8 mouse cellular contexts compared by ENCODE assay signal in the genomic region with DNA sequence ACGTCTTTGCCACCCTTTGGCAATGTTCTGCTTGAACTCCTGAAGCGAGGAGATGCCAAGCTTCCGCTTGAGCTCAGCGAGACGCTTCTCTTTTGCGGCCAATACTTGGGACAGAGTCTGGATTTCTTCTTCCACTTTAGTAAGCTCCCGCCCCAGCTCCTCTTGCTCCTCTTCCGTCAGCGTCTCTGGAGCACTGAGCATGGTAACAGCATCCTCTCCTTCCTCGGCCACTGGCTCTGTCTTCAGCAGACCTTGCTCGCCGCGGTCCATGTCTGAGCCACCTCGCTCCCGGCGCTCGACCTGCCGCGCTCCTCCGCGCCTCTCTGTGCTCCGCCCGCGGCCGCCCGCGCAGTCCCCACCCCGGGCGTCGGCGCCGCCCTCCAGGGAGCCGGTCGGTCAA. TPM values are rescaled to one million over a fixed set of nuclear protein-coding genes. Genes with fewer than 3 reads are reported as not detected.
DNase-seq lines count a peak whose midpoint lies in the region; ATAC-seq lines count a peak whose summit lies in the region.

No protein-coding gene starts in this region.

- H3K9ac ChIP-seq in embryonic facial prominence, embryonic 14.5 days (ENCODE audit: low read depth, low read length) = peak overlapping the region; percentile 54
- peak overlapping the region; percentile 57 for H3K9ac ChIP-seq in heart, embryonic 16.5 days (ENCODE audit: low read length)
- H3K9ac ChIP-seq in stomach, embryonic 16.5 days (ENCODE audit: low read length) = peak overlapping the region; percentile 69

- no peaks in the 10 kb centered on the region for H3K9me3 ChIP-seq in embryonic facial prominence, embryonic 14.5 days (ENCODE audit: control insufficient read depth, low read length)
- H3K9me3 ChIP-seq in heart, embryonic 16.5 days (replicated peaks; ENCODE audit: control insufficient read depth, low read length) = no peaks in the 10 kb centered on the region
- H3K9me3 ChIP-seq in megakaryocyte, embryonic 14.5 days = no peaks in the 10 kb centered on the region
- H3K9me3 ChIP-seq in stomach, embryonic 16.5 days (replicated peaks; ENCODE audit: control insufficient read depth, low read length) = no peaks in the 10 kb centered on the region

- peaks cover 6% of the 10 kb centered on the region; the same call in 1 of the 2 replicates for H3K4me1 ChIP-seq in embryonic facial prominence, embryonic 14.5 days (ENCODE audit: control insufficient read depth, insufficient read depth, low read length)
- peaks cover 4% of the 10 kb centered on the region for H3K4me1 ChIP-seq in heart, embryonic 16.5 days (ENCODE audit: control insufficient read depth, insufficient read depth, low read length)
- peaks cover 41% of the 10 kb centered on the region for H3K4me1 ChIP-seq in megakaryocyte, embryonic 14.5 days
- H3K4me1 ChIP-seq in stomach, embryonic 16.5 days (ENCODE audit: control insufficient read depth, insufficient read depth, low read length) = peaks cover 2% of the 10 kb centered on the region; the same call in 1 of the 2 replicates

- no peak for DNase-seq in cerebellum, adult 11 months
- peak; percentile 53 for DNase-seq in adrenal gland, postnatal 14 days
- peak; percentile 32 for DNase-seq in embryonic facial prominence, embryonic 14.5 days (ENCODE audit: low spot score)
- peak; percentile 36 to 54 for DNase-seq in kidney, postnatal 4 days

- peak overlapping the region; percentile 66 for H3K4me2 ChIP-seq in embryonic facial prominence, embryonic 14.5 days (ENCODE audit: low read depth, low read length)
- peak overlapping the region; percentile 63 for H3K4me2 ChIP-seq in heart, embryonic 16.5 days (ENCODE audit: low read depth, low read length)
- H3K4me2 ChIP-seq in stomach, embryonic 16.5 days (ENCODE audit: low read depth, low read length) = peak overlapping the region; percentile 66

- no peaks in the 10 kb centered on the region for H3K27me3 ChIP-seq in embryonic facial prominence, embryonic 14.5 days (replicated peaks; ENCODE audit: control insufficient read depth, insufficient read depth, low read length)
- no peaks in the 10 kb centered on the region for H3K27me3 ChIP-seq in heart, embryonic 16.5 days (ENCODE audit: control insufficient read depth, insufficient read depth, low read length)
- no peaks in the 10 kb centered on the region for H3K27me3 ChIP-seq in megakaryocyte, embryonic 14.5 days (replicated peaks)
- no peaks in the 10 kb centered on the region for H3K27me3 ChIP-seq in stomach, embryonic 16.5 days (ENCODE audit: control insufficient read depth, insufficient read depth, low read length)

- ATAC-seq in cerebellum, adult (ENCODE audit: insufficient number of reproducible peaks, low FRiP score, low TSS enrichment) = peak; percentile 76
- ATAC-seq in embryonic facial prominence, embryonic 14.5 days (ENCODE audit: low read depth) = peak; percentile 45
- peak; percentile 67 for ATAC-seq in heart, embryonic 16.5 days (replicated peaks; ENCODE audit: extremely low read depth, insufficient read depth, low FRiP score)
- peak; percentile 72 for ATAC-seq in stomach, embryonic 16.5 days (ENCODE audit: insufficient read depth, low FRiP score)

- peak overlapping the region; percentile 45 for H3K4me3 ChIP-seq in embryonic facial prominence, embryonic 14.5 days (ENCODE audit: low read depth, low read length)
- peak overlapping the region; percentile 54 for H3K4me3 ChIP-seq in heart, embryonic 16.5 days (ENCODE audit: low read length)
- peak overlapping the region; percentile 89 for H3K4me3 ChIP-seq in megakaryocyte, embryonic 14.5 days (replicated peaks)
- H3K4me3 ChIP-seq in stomach, embryonic 16.5 days (replicated peaks; ENCODE audit: low read length) = peak overlapping the region; percentile 53

- H3K36me3 ChIP-seq in embryonic facial prominence, embryonic 14.5 days (ENCODE audit: control insufficient read depth, insufficient read depth, low read length) = peaks cover 39% of the 10 kb centered on the region
- H3K36me3 ChIP-seq in heart, embryonic 16.5 days (ENCODE audit: control insufficient read depth, insufficient read depth) = peaks cover 13% of the 10 kb centered on the region
- peaks cover 56% of the 10 kb centered on the region for H3K36me3 ChIP-seq in megakaryocyte, embryonic 14.5 days (replicated peaks; ENCODE audit: low read length)
- peaks cover 6% of the 10 kb centered on the region for H3K36me3 ChIP-seq in stomach, embryonic 16.5 days (ENCODE audit: control insufficient read depth, insufficient read depth, low read length)

- H3K27ac ChIP-seq in embryonic facial prominence, embryonic 14.5 days (replicated peaks; ENCODE audit: low read depth, low read length) = no peak overlapping the region
- no peak overlapping the region for H3K27ac ChIP-seq in heart, embryonic 16.5 days (ENCODE audit: low read length)
- no peak overlapping the region for H3K27ac ChIP-seq in stomach, embryonic 16.5 days (ENCODE audit: low read length)

- WGBS in embryonic facial prominence, embryonic 14.5 days = 7% methylated on average over 34 of the region's 34 CpGs
- WGBS in heart, embryonic 16.5 days = 2% methylated on average over 34 of the region's 34 CpGs
- 4% methylated on average over 34 of the region's 34 CpGs for WGBS in stomach, embryonic 16.5 days

RNA-seq across cellular contexts. Expression of gene Abce1, which starts 31.0 kb away (rescaled TPM):
- total RNA-seq in adrenal gland, postnatal 14 days (2021) = 83.7 and 85.8 TPM in 2 replicates
- 77.8 and 87.4 TPM in 2 replicates for polyA plus RNA-seq in embryonic facial prominence, embryonic 14.5 days (2014; fragmentation: Nextera tagmentation; extraction: Ambion mirVana)
- polyA plus RNA-seq in heart, embryonic 16.5 days (2015; fragmentation: Nextera tagmentation; extraction: Ambion mirVana) = 63.2 and 70.2 TPM in 2 replicates
- 0.86 and 6.5 TPM in 2 replicates for polyA plus RNA-seq in megakaryocyte, embryonic 14.5 days (2012; ENCODE audit: insufficient read depth, low replicate concordance)
- 99.7 and 105 TPM in 2 replicates for polyA plus RNA-seq in stomach, embryonic 16.5 days (2015; fragmentation: Nextera tagmentation; extraction: Ambion mirVana)

RNA-seq across cellular contexts. Expression of gene Anapc10, which starts 31.1 kb away (rescaled TPM):
- 12.9 and 14.4 TPM in 2 replicates for total RNA-seq in adrenal gland, postnatal 14 days (2021)
- polyA plus RNA-seq in embryonic facial prominence, embryonic 14.5 days (2014; fragmentation: Nextera tagmentation; extraction: Ambion mirVana) = 39.5 and 40.0 TPM in 2 replicates
- 17.2 and 20.4 TPM in 2 replicates for polyA plus RNA-seq in heart, embryonic 16.5 days (2015; fragmentation: Nextera tagmentation; extraction: Ambion mirVana)
- 0.04 TPM in 1 of 2 replicates, not detected in the other for polyA plus RNA-seq in megakaryocyte, embryonic 14.5 days (2012; ENCODE audit: insufficient read depth, low replicate concordance)
- 30.7 and 32.1 TPM in 2 replicates for polyA plus RNA-seq in stomach, embryonic 16.5 days (2015; fragmentation: Nextera tagmentation; extraction: Ambion mirVana)

RNA-seq across cellular contexts. Expression of gene Otud4, which starts 41.1 kb away (rescaled TPM):
- total RNA-seq in adrenal gland, postnatal 14 days (2021) = 47.6 and 50.4 TPM in 2 replicates
- polyA plus RNA-seq in embryonic facial prominence, embryonic 14.5 days (2014; fragmentation: Nextera tagmentation; extraction: Ambion mirVana) = 22.2 and 24.0 TPM in 2 replicates
- 11.8 and 14.4 TPM in 2 replicates for polyA plus RNA-seq in heart, embryonic 16.5 days (2015; fragmentation: Nextera tagmentation; extraction: Ambion mirVana)
- polyA plus RNA-seq in megakaryocyte, embryonic 14.5 days (2012; ENCODE audit: insufficient read depth, low replicate concordance) = 0.46 and 0.87 TPM in 2 replicates
- polyA plus RNA-seq in stomach, embryonic 16.5 days (2015; fragmentation: Nextera tagmentation; extraction: Ambion mirVana) = 11.5 and 12.3 TPM in 2 replicates

Comparison
In these comparisons a context has a peak if more than half of its experiments do, and no peak if none do; other contexts are left out.
1. RNA of gene Anapc10, which starts 31.1 kb away (polyA plus RNA-seq): 39.5 to 40.0 TPM in embryonic facial prominence, embryonic 14.5 days, 30.7 to 32.1 TPM in stomach, embryonic 16.5 days and 17.2 to 20.4 TPM in heart, embryonic 16.5 days; 0.04 TPM in megakaryocyte, embryonic 14.5 days; every median in the first group is over 10 times any median in the second.
2. Peak in every context shown above with its lines, with median percentiles within 50 percentile points of each other: ATAC-seq, H3K4me2 ChIP-seq, H3K4me3 ChIP-seq and H3K9ac ChIP-seq.